11 mouse cellular contexts compared by ENCODE assay signal in the genomic region with DNA sequence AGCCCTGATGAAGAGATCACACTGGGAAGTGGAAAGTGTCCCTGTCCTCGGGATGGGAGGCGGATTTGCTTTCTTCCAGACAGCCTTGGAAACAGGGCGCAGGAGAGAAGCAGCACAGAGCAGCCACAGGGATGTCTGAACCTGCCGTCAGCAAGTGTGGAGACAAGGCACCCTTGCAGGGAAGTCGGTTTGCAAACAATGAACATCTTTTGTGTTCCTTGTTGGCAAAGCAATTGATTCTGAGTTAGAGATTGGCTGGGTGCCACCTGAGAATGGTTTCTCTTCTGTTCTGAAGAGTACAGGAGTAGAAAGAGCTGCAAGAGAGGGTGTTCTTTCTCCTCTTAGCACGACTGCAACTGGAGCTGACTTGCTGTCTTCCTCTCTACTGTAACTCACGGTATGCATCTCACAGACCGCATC.
A peak's percentile ranks its signal among the peaks of the same experiment; 100 is the strongest.
DNase-seq lines count a peak whose midpoint lies in the region; ATAC-seq and TF ChIP-seq lines count a peak whose summit lies in the region.
"Had no signal": no experiment of that assay in that cellular context is flagged by ENCODE, and none has a peak within 500 bp of the region (broad histone marks: within the 10 kb centered on the region; RNA-seq: fewer than 3 reads in every experiment).

No protein-coding gene starts in this region.

- no peaks in the 10 kb centered on the region for H3K27me3 ChIP-seq in heart, embryonic 10.5 days (ENCODE audit: insufficient read depth, poor library complexity, severe bottlenecking)
- no peaks in the 10 kb centered on the region for H3K27me3 ChIP-seq in heart, adult 2 months (ENCODE audit: control insufficient read depth, insufficient read depth, low read length)
- no peaks in the 10 kb centered on the region for H3K27me3 ChIP-seq in forebrain, postnatal 0 days (ENCODE audit: insufficient read depth, low read length)
- H3K27me3 ChIP-seq: liver, embryonic 13.5 days had no signal

- H3K4me3 ChIP-seq in heart, embryonic 10.5 days = peak overlapping the region; percentile 36; the same call in 1 of the 2 replicates
- no peak overlapping the region for H3K4me3 ChIP-seq in heart, adult 2 months
- 0 out of 2 replicates have a peak overlapping the region, but pooled peaks have one; percentile 2 for H3K4me3 ChIP-seq in forebrain, postnatal 0 days (ENCODE audit: low read depth, low read length)
- H3K4me3 ChIP-seq: erythroblast, embryonic 14.5 days; liver, embryonic 13.5 days had no signal

- H3K4me1 ChIP-seq in heart, embryonic 10.5 days = no peaks in the 10 kb centered on the region
- no peaks in the 10 kb centered on the region for H3K4me1 ChIP-seq in heart, adult 2 months (ENCODE audit: control insufficient read depth, insufficient read depth, low read length)
- no peaks in the 10 kb centered on the region for H3K4me1 ChIP-seq in forebrain, postnatal 0 days (ENCODE audit: insufficient read depth)
- H3K4me1 ChIP-seq: liver, embryonic 13.5 days had no signal

- H3K9me3 ChIP-seq in heart, embryonic 10.5 days = no peaks in the 10 kb centered on the region
- H3K9me3 ChIP-seq in forebrain, postnatal 0 days (ENCODE audit: low read length) = no peaks in the 10 kb centered on the region
- H3K9me3 ChIP-seq: liver, embryonic 13.5 days had no signal

- DNase-seq in heart, embryonic 10.5 days (ENCODE audit: low spot score) = no peak
- DNase-seq in heart, adult 2 months = no peak
- DNase-seq in ZHBTc4 (ENCODE audit: low read depth, low spot score) = peak; percentile 53
- peak; percentile 76 for DNase-seq in forebrain, postnatal 0 days
- DNase-seq in left cerebral cortex, postnatal 10 days (ENCODE audit: extremely low spot score in 1 of 2, low spot score in 2 of 2) = peak; percentile 5 to 38
- peak; percentile 45 for DNase-seq in retina, embryonic 14.5 days (ENCODE audit: low spot score)
- no peak for DNase-seq in kidney, adult 9 months
- DNase-seq: liver, embryonic 13.5 days had no signal

- peak; percentile 74; the same call in 1 of the 2 replicates for ATAC-seq in forebrain, postnatal 0 days
- no peak for ATAC-seq in megakaryocyte, adult 5-6 weeks (ENCODE audit: poor library complexity, severe bottlenecking)

- no peak overlapping the region for H3K27ac ChIP-seq in heart, embryonic 10.5 days
- H3K27ac ChIP-seq in heart, adult 2 months = no peak overlapping the region
- H3K27ac ChIP-seq in forebrain, postnatal 0 days (ENCODE audit: low read depth, low read length) = no peak overlapping the region
- H3K27ac ChIP-seq: liver, embryonic 13.5 days had no signal

- intact Hi-C loops in heart, adult 2 months (cut with DNase I) = no loop called here
- intact Hi-C loops in left cerebral cortex, postnatal 10 days (cut with DNase I) = no loop called here

- WGBS in heart, embryonic 10.5 days = 18% methylated on average over 8 of the region's 8 CpGs
- WGBS in heart, adult 2 months = 17% methylated on average over 8 of the region's 8 CpGs
- WGBS in forebrain, postnatal 0 days = 5% methylated on average over 8 of the region's 8 CpGs

- no peak for TF ChIP-seq CTCF in heart, adult 2 months (IDR thresholded peaks at IDR 0.05)
- no peak for TF ChIP-seq CTCF in forebrain, postnatal 0 days (IDR thresholded peaks at IDR 0.05; ENCODE audit: low read depth)

- TF ChIP-seq POLR2A in heart, adult 2 months (IDR thresholded peaks at IDR 0.05; ENCODE audit: insufficient read depth, low read depth, low read length) = no peak

- no peak overlapping the region for H3K9ac ChIP-seq in heart, adult 2 months (ENCODE audit: low read depth, low read length)
- H3K9ac ChIP-seq in forebrain, postnatal 0 days = no peak overlapping the region
- H3K9ac ChIP-seq: liver, embryonic 13.5 days had no signal

- H3K36me3 ChIP-seq in heart, embryonic 10.5 days = no peaks in the 10 kb centered on the region
- H3K36me3 ChIP-seq in heart, adult 2 months (ENCODE audit: control insufficient read depth, insufficient read depth, low read length) = no peaks in the 10 kb centered on the region
- no peaks in the 10 kb centered on the region for H3K36me3 ChIP-seq in forebrain, postnatal 0 days (ENCODE audit: insufficient read depth)
- H3K36me3 ChIP-seq: G1E; liver, embryonic 13.5 days had no signal

- no peaks in the 10 kb centered on the region for H3K79me2 ChIP-seq in heart, adult 2 months (replicated peaks; ENCODE audit: control insufficient read depth, insufficient read depth, low read length)

- no peak for TF ChIP-seq EP300 in heart, adult 2 months (IDR thresholded peaks at IDR 0.05; ENCODE audit: insufficient read depth, low read depth, low read length)

- H3K4me2 ChIP-seq in forebrain, postnatal 0 days (ENCODE audit: low read depth) = peak overlapping the region; percentile 33
- H3K4me2 ChIP-seq: liver, embryonic 13.5 days had no signal

Comparison
In these comparisons a context has a peak if more than half of its experiments do, and no peak if none do; other contexts are left out.
1. DNase-seq: peak in ZHBTc4 (single experiment), forebrain, postnatal 0 days (single experiment), left cerebral cortex, postnatal 10 days (2 of 2) and retina, embryonic 14.5 days (single experiment); none in heart, embryonic 10.5 days (single experiment), heart, adult 2 months (0 of 2) and kidney, adult 9 months (single experiment).